30 mouse cellular contexts compared by ENCODE assay signal in the genomic region with DNA sequence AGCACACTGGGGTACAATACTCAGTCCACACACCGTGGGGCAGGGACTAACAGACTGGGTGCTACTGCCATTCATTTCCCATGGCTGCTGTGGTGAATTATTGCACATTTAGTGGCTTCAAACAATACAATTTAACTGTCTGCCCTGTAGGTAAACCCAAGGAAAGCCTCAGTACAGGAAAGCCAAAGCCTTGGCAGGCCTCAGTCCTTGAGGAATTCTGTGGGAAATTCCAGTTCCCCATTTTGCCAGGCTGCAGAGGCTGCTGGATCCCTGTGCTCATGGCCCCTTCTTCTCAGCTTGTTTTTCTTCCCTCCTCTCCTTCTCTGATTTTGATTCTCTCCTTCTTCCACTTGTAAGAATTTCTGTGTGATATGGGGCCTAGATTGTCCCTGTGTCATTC. TPM values are rescaled to one million over a fixed set of nuclear protein-coding genes. Genes with fewer than 3 reads are reported as not detected.
DNase-seq lines count a peak whose midpoint lies in the region; ATAC-seq lines count a peak whose summit lies in the region.
"Had no signal": no experiment of that assay in that cellular context is flagged by ENCODE, and none has a peak within 500 bp of the region (broad histone marks: within the 10 kb centered on the region; RNA-seq: fewer than 3 reads in every experiment).

No protein-coding gene starts in this region.

- H3K27me3 ChIP-seq in intestine, embryonic 14.5 days (replicated peaks; ENCODE audit: control insufficient read depth, insufficient read depth, low read length): no peaks in the 10 kb centered on the region
- H3K27me3 ChIP-seq in intestine, embryonic 16.5 days (replicated peaks; ENCODE audit: control insufficient read depth, insufficient read depth, low read length): no peaks in the 10 kb centered on the region
- H3K27me3 ChIP-seq in liver, embryonic 11.5 days (replicated peaks; ENCODE audit: control insufficient read depth, insufficient read depth, low read length): no peaks in the 10 kb centered on the region
- H3K27me3 ChIP-seq: forebrain, embryonic 15.5 days; heart, embryonic 15.5 days had no signal

- no peak for ATAC-seq in intestine, embryonic 14.5 days (replicated peaks; ENCODE audit: low FRiP score, low TSS enrichment, low read depth)
- ATAC-seq in intestine, embryonic 16.5 days: no peak
- ATAC-seq in liver, embryonic 11.5 days (replicated peaks; ENCODE audit: low FRiP score): no peak
- ATAC-seq: activated CD4-positive, CD25-positive, alpha-beta regulatory T cell, adult 4 months; CD4-positive, CD25-positive, alpha-beta regulatory T cell, adult 4 months; forebrain, embryonic 15.5 days; hindbrain, postnatal 0 days; inflammation-experienced regulatory T-cells, adult 6 months had no signal

- H3K9me3 ChIP-seq in intestine, embryonic 14.5 days (ENCODE audit: control insufficient read depth, low read length): no peaks in the 10 kb centered on the region
- no peaks in the 10 kb centered on the region for H3K9me3 ChIP-seq in intestine, embryonic 16.5 days (ENCODE audit: control insufficient read depth, low read length)
- no peaks in the 10 kb centered on the region for H3K9me3 ChIP-seq in liver, embryonic 11.5 days (ENCODE audit: control insufficient read depth, low read length)
- H3K9me3 ChIP-seq: embryonic facial prominence, embryonic 10.5 days; embryonic facial prominence, embryonic 13.5 days; forebrain, embryonic 12.5 days; forebrain, embryonic 15.5 days; heart, embryonic 12.5 days; heart, embryonic 15.5 days had no signal

- H3K9ac ChIP-seq in intestine, embryonic 14.5 days (ENCODE audit: low read length): no peak overlapping the region
- no peak overlapping the region for H3K9ac ChIP-seq in intestine, embryonic 16.5 days (ENCODE audit: low read depth, low read length)
- no peak overlapping the region for H3K9ac ChIP-seq in liver, embryonic 11.5 days (ENCODE audit: low read depth, low read length)
- H3K9ac ChIP-seq: embryonic facial prominence, embryonic 13.5 days; forebrain, embryonic 12.5 days; forebrain, embryonic 15.5 days; heart, embryonic 12.5 days; heart, embryonic 15.5 days; hindbrain, embryonic 14.5 days had no signal

- DNase-seq in adrenal gland, postnatal 10 days: peak; percentile 18
- DNase-seq in adrenal gland, adult (ENCODE audit: inconsistent age in 2 of 2, low spot score in 1 of 2): no peak
- DNase-seq in intestine, embryonic 14.5 days (ENCODE audit: low spot score): peak; percentile 31
- DNase-seq in Muller cell, postnatal 12 days (ENCODE audit: inconsistent ontology term): peak; percentile 12
- DNase-seq in cerebellum, adult 9-10 months: no peak
- no peak for DNase-seq in liver, embryonic 11.5 days (ENCODE audit: low spot score)
- DNase-seq: adrenal gland, postnatal 14 days; cerebellum, adult 11 months; cerebellum, adult 2 months; cerebellum, postnatal 10 days; cerebellum, postnatal 36 days; embryo, embryonic 11 days; gastrocnemius, postnatal 14 days; heart, adult 18-20 months; heart, postnatal 10 days; heart, postnatal 4 days had no signal

- no peak overlapping the region for H3K27ac ChIP-seq in intestine, embryonic 14.5 days (ENCODE audit: low read depth)
- H3K27ac ChIP-seq in intestine, embryonic 16.5 days (ENCODE audit: low read length): no peak overlapping the region
- no peak overlapping the region for H3K27ac ChIP-seq in liver, embryonic 11.5 days (ENCODE audit: low read depth, low read length)
- H3K27ac ChIP-seq: embryonic facial prominence, embryonic 10.5 days; embryonic facial prominence, embryonic 13.5 days; forebrain, embryonic 12.5 days; forebrain, embryonic 15.5 days; heart, embryonic 15.5 days; hindbrain, embryonic 14.5 days; hindbrain, postnatal 0 days had no signal

- WGBS in intestine, embryonic 14.5 days: 67% methylated on average over 1 of the region's 1 CpGs
- 65% methylated on average over 1 of the region's 1 CpGs for WGBS in intestine, embryonic 16.5 days
- 64% methylated on average over 1 of the region's 1 CpGs for WGBS in liver, embryonic 11.5 days

- no peak overlapping the region for H3K4me2 ChIP-seq in intestine, embryonic 14.5 days (ENCODE audit: low read length)
- H3K4me2 ChIP-seq in intestine, embryonic 16.5 days (ENCODE audit: low read depth, low read length): no peak overlapping the region
- no peak overlapping the region for H3K4me2 ChIP-seq in liver, embryonic 11.5 days
- H3K4me2 ChIP-seq: embryonic facial prominence, embryonic 13.5 days; forebrain, embryonic 12.5 days; forebrain, embryonic 15.5 days; heart, embryonic 12.5 days; heart, embryonic 15.5 days; hindbrain, embryonic 14.5 days had no signal

- H3K4me3 ChIP-seq in intestine, embryonic 14.5 days (ENCODE audit: low read depth, low read length): no peak overlapping the region
- no peak overlapping the region for H3K4me3 ChIP-seq in intestine, embryonic 16.5 days (ENCODE audit: low read length)
- no peak overlapping the region for H3K4me3 ChIP-seq in liver, embryonic 11.5 days (ENCODE audit: low read depth, low read length)
- H3K4me3 ChIP-seq: embryonic facial prominence, embryonic 10.5 days; embryonic facial prominence, embryonic 13.5 days; erythroblast, embryonic 14.5 days; forebrain, embryonic 12.5 days; forebrain, embryonic 15.5 days; heart, embryonic 12.5 days; heart, embryonic 15.5 days had no signal

- H3K36me3 ChIP-seq in intestine, embryonic 14.5 days (ENCODE audit: control insufficient read depth, insufficient read depth, low read length): no peaks in the 10 kb centered on the region
- H3K36me3 ChIP-seq in intestine, embryonic 16.5 days (ENCODE audit: control insufficient read depth, insufficient read depth, low read length): no peaks in the 10 kb centered on the region
- H3K36me3 ChIP-seq in liver, embryonic 11.5 days (ENCODE audit: control insufficient read depth, insufficient read depth, low read length): no peaks in the 10 kb centered on the region
- H3K36me3 ChIP-seq: embryonic facial prominence, embryonic 10.5 days; embryonic facial prominence, embryonic 13.5 days; forebrain, embryonic 12.5 days; forebrain, embryonic 15.5 days; heart, embryonic 12.5 days; heart, embryonic 15.5 days had no signal

- H3K4me1 ChIP-seq in intestine, embryonic 14.5 days (replicated peaks; ENCODE audit: control insufficient read depth, insufficient read depth, low read length): 0 out of 2 replicates have a peak, but pooled peaks cover 5% of the 10 kb centered on the region
- H3K4me1 ChIP-seq in intestine, embryonic 16.5 days (ENCODE audit: control insufficient read depth, insufficient read depth, low read length): no peaks in the 10 kb centered on the region
- no peaks in the 10 kb centered on the region for H3K4me1 ChIP-seq in liver, embryonic 11.5 days (replicated peaks; ENCODE audit: control insufficient read depth, insufficient read depth, low read length)
- H3K4me1 ChIP-seq: heart, embryonic 15.5 days had no signal

RNA-seq across cellular contexts. Expression of gene Dchs2, which starts 12.8 kb away (rescaled TPM):
- total RNA-seq in adrenal gland, postnatal 10 days (2021): 1 to 10 TPM; 1.7 to 2.4 TPM
- polyA plus RNA-seq in intestine, embryonic 14.5 days (2014; fragmentation: Nextera tagmentation; extraction: Ambion mirVana): 0.55 and 0.58 TPM in 2 replicates
- polyA plus RNA-seq in intestine, embryonic 16.5 days (2015; fragmentation: Nextera tagmentation; extraction: Ambion mirVana): 0.06 and 0.12 TPM in 2 replicates
- polyA plus RNA-seq in liver, embryonic 11.5 days (2014; fragmentation: Nextera tagmentation; extraction: Ambion mirVana): 0.04 and 0.13 TPM in 2 replicates
- total RNA-seq: MEL had no signal
- polyA plus RNA-seq: activated CD4-positive, CD25-positive, alpha-beta regulatory T cell, adult 4 months; CD4-positive, CD25-positive, alpha-beta regulatory T cell, adult 4 months; inflammation-experienced regulatory T-cells, adult 6 months had no signal

RNA-seq across cellular contexts. Expression of gene Plrg1, which starts 59.6 kb away (rescaled TPM):
- 10 to 100 TPM; 44.2 to 45.3 TPM for total RNA-seq in adrenal gland, postnatal 10 days (2021)
- polyA plus RNA-seq in intestine, embryonic 14.5 days (2014; fragmentation: Nextera tagmentation; extraction: Ambion mirVana): 97.8 and 109 TPM in 2 replicates
- 81.0 and 87.1 TPM in 2 replicates for polyA plus RNA-seq in intestine, embryonic 16.5 days (2015; fragmentation: Nextera tagmentation; extraction: Ambion mirVana)
- polyA plus RNA-seq in liver, embryonic 11.5 days (2014; fragmentation: Nextera tagmentation; extraction: Ambion mirVana): 92.7 and 103 TPM in 2 replicates

Comparison
In these comparisons a context has a peak if more than half of its experiments do, and no peak if none do; other contexts are left out.
1. DNase-seq: peak in adrenal gland, postnatal 10 days (single experiment), intestine, embryonic 14.5 days (single experiment) and Muller cell, postnatal 12 days (single experiment); none in adrenal gland, adult (0 of 2), cerebellum, adult 9-10 months (single experiment) and liver, embryonic 11.5 days (single experiment).